Mouse (Mus musculus) G1E-ER4 (cell line): ENCODE measurements around the gene Cwh43. TPM values are rescaled to one million over a fixed set of nuclear protein-coding genes. Genes with fewer than 3 reads are reported as not detected.

ENCODE experiments used
- GATA1 ChIP-seq: IDR thresholded peaks from one replicate; pipeline ENCODE4 v1.8.0; 2012; ENCODE audit warnings: low read length, inconsistent platforms
- polyA plus RNA-seq: library from polyadenylated mRNA; stranded (reverse); fragments of >175 nt; gene quantifications from 2 replicates; pipeline ENCODE4 v1.2.3, GENCODE M21; 2012

Cwh43 gene
- polyA plus RNA-seq, 1 experiment: not detected

DNA sequence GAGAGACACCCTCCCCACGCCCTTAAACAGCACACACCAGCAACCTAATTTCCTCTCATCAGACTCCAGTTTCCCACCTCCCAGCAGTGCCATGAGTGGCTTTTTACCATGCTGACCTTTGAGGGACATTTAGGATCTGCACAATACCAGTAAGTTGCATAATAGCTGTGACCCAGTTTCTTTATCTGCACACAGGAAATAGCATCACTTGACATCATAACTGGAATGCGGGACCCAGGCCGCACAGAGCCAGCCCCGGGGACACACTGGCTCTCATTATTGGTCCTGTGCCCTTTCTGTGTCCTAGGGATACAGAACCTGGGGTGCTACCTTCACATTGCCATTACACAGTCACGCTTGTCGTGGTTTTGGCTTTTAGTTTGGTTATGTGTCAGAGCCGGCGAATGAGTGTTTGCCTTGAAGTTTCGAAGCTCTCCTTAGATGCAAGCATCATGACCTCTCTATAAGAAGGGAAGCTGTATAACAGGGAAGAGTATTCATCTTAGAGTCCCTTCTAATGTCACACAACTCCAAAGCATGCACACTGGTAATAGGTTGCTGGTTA, 23.8 kb upstream of the Cwh43 start:
- no peak for TF ChIP-seq GATA1

DNA sequence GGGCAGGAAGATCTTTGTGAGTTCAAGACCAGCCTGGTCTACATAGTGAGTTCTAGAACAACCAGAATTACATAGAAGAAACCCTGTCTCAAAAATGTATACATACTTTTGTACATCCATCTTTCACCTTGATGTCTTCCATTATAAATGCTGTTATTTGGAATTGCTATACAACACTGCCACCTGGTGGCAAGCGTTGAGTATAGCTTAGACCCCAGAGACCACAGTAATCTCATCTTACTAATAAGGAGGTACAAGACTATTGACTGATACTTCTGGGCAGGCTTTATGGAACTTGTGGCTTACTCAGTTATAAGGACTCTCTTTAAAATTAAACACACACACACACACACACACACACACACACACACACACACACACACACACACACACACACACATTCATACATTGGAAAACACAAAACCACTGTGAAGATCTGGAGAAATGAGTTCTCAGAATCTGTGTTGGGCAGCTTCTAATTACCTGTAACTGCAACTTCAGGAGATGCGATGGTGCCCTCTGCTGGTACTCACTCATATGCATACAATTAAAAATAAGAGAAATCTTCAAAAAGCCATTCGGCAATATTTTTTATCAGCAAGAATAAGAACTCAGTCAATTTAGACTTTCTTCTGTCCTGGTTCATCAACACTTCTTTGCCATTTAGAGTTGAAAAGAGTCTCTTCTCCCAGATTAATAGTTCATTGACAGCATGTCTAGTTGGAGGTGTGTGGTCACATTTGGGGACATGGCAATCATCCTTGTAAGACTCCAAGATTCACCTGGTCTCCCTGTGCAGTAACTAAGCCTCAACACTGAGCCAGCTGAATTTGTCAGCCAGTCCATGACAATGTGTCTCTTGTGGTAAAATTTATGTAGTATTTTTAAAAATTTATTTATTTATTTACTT, 22.9 kb upstream of the Cwh43 start:
- TF ChIP-seq GATA1: no peak

DNA sequence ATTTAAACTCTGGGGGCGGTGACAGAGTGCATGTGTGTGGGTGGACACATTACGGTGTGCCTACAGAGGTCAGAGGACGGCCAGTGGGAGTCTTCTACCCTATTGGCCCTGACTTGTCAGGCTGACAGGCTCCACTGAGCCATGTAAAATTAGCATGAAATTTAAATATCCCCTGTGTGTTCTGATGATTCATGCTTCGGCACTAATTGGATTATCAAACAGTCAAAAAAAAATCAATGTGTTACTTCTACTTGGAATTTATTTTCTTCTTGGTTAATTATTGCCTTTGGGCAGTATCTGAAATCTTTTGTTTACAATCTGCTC, 22.3 kb upstream of the Cwh43 start:
- no peak for TF ChIP-seq GATA1

DNA sequence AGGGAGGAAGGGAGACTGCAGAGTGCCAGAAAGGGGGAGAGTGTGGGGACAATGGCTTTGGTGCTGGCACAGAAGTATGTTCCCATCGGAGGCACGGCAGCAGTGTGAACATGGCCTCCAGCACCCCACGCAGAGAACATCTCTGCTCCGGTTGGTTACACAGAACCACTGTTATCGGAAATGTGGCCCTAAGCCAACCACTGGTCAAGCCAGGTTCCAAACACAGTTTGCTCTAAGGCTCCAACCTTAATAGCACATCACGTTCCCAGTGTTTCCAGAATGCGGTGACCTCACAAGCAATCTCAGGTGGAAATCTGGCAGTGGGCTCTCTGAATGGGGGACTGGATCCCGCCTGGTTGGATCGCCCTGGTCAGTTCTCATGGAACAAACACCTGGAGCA, 12.8 kb upstream of the Cwh43 start:
- no peak for TF ChIP-seq GATA1

DNA sequence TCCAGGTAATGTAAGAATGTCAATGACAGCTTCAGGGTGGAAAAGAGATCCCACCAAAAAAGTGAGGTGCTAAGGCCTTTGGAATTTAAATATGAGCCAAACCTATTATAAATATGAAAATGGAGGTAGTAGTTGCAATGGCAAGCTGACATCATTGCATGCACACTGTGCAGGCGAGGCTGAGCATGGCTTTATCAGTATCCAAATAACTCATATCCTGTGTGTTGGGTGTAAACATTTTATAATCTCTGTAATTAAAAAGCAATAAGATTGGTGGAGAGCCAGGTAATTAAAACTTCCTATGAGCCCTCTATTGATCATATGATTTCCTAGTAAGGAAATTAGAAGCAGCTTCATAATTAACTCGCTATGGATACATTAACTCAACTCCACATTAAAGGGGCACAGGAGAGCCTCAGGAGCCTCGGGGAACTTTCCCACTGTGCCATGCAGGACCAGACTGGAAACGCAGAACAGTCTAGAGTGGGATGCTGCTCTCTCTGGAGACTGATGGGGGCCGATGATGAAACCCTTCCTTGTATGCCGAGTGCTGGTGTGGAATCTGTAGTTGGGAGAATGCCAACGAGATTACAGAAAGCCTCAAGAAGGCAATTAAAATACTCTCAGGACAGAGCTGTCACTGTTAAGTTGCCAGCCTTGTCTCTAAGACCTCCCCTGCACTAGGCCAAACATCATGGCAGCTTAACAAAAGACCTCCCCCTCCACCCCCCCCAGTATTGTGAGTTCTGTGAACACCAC, 5.9 kb upstream of the Cwh43 start:
- TF ChIP-seq GATA1: no peak

DNA sequence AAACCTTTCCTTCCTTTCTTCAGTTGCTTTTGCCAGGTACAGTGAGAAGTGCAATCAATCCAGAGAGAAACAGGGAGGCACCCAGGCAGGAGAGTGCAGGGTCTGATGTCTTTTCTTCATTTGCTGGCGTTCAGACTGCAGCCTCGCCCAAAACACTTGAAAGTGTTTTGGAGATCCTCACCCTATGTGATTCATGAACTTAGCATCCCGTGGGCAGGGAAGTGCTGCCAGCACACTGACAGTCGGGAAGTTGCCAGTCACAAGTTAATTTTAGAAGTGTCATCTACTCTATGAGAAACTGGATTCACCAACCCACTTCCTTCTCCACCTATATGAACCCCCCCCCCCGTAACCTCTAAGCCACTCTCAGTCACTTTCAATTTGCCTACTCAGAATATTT, 4.5 kb upstream of the Cwh43 start:
- TF ChIP-seq GATA1: no peak

DNA sequence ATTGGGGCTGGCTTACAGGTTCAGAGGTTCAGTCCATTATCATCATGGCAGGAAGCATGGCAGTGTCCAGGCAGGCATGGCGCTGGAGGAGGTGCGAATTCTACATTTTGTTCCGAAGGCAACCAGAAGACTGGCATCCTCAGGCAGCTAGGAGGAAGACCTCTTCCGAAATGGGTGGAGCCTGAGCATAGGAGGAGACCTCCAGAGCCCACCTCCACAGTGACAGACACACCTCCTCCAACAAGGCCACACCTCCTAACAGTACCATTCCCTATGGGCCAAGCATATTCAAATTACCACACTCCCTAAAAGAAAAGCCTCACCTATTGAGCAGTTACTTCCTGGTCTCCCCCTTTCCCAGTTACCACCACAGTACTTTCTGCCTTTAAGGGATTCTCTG, 3.0 kb upstream of the Cwh43 start:
- TF ChIP-seq GATA1: no peak

DNA sequence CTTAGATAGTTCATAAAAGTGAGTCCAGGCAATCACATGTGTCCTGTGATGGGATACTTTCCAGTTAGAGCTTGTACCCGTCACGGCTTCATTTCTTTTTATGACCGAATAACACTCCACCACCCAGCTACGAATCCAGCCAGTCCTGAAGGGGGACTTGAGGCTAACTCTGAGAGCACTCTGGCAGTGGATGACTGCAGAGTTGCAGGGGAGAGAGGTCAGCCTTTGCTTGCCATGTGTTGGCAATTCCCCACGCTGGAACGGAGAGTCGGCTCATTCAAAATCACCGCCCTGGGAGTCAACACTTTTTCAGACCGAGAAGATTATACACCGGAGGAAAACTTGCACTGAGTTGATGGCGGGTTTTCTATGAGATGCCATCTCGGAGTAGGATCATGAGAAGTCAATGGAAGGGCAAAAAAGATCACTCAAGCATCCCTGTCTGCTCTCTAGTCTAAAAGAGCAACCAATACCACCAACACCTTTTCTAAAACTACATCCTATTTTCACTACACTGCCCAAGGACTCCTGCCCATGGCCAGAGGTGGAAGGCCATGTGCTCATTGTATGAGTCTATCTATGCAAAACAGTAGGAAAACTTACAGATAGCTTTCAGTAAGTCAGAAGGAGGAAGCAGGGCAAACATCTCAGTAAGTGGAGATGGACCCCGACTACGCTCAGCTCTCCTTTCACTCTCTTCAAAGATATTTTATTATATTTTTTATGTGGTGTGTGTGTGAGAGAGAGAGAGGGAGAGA, 2.4 kb upstream of the Cwh43 start:
- TF ChIP-seq GATA1: no peak

DNA sequence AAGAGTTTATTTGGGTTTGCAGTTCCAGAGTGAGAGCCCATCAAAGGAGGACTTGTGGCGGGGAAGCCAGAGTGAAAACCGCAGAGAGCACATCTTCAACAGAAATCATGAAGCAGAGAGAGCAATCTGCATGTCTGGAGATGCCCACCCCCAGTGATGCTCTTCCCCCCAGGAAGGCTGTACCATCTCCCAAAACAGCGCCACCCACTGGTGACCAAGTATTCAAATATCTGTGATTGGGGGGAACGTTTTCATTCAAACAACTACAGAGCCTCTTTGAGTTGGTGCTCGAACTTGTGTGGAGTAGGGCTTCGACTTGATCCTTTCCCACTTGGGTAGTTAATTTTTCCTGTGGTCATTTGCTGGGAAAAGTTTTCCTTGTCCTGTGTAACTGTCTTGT, 1.1 kb upstream of the Cwh43 start:
- no peak for TF ChIP-seq GATA1

DNA sequence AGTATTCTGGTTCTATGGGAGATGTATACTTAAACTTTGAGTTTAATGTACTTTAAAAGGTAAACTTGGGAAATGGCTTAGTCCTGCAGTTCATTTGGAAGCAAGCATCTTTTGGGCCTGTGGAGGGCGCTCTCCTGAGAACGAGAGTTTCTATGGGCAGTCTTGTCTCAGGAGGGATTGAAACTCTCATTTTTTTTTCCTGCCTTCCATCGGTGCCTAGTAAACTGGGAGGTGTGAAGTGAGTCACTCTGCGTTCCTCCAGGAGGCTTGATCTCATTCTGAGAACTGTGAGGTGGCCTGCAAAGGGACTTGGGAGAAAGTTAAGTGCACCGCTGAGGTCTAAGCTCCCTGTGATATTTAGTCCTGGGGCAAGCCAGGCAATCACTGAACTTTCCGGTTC, 986 bp downstream of the Cwh43 start:
- TF ChIP-seq GATA1: no peak

DNA sequence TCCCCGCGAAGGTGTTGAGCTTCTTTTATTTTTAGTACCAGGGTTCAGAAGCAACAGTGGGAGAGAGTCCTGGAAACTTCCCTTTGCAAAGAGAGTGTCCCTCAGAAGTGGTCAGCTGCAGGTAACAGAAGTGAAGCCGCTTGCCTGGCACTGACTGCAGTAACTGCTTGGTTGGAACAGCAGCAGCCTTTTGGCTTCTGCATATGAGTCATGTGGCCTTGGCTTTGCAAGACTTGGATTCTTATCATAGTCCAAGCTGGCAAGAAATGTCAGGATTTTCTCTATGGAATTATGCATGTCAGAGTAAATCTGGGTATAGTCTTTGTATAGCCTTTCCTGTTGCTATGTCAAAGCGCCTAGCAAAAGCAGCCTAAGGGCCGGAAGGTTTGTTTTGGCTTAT, 4.1 kb downstream of the Cwh43 start:
- no peak for TF ChIP-seq GATA1

DNA sequence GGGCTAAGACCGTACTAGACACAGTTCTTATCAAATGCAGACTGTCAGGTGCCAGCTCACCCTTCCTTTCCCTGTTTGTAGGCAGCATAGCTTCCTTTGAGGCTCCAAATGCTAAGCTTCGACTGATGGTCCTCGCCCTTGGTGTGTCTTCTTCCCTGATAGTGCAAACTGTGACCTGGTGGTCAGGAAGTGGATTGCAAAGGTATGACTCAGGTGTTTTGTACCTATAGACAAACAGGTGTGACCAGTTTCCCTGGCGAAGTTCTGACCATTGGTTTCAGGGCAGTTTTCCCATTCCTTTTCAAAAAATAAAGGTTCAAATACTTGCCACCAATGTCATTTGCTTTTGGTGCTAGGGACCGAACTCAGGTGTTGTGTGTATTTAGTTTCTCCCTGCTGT, 5.9 kb downstream of the Cwh43 start:
- no peak for TF ChIP-seq GATA1

DNA sequence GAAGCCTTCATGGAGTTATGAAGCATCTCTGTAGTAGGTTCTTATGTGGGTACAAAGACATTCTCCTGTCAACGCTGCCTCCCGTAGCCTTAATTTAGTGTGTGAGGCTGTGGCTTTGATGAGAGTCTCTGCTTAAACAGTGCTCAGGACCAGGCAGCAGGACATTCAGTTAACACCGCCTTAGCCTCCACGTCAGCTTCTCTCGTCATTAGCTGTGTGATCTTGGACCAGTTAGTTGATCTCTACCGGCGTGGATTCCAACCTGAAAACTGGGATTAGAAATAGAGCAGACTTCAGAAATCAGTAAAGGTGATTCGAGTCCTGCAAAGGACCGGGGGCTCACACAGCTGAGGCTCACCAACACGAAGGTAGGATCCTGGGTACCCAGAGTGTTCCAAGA, 8.3 kb downstream of the Cwh43 start:
- TF ChIP-seq GATA1: no peak

DNA sequence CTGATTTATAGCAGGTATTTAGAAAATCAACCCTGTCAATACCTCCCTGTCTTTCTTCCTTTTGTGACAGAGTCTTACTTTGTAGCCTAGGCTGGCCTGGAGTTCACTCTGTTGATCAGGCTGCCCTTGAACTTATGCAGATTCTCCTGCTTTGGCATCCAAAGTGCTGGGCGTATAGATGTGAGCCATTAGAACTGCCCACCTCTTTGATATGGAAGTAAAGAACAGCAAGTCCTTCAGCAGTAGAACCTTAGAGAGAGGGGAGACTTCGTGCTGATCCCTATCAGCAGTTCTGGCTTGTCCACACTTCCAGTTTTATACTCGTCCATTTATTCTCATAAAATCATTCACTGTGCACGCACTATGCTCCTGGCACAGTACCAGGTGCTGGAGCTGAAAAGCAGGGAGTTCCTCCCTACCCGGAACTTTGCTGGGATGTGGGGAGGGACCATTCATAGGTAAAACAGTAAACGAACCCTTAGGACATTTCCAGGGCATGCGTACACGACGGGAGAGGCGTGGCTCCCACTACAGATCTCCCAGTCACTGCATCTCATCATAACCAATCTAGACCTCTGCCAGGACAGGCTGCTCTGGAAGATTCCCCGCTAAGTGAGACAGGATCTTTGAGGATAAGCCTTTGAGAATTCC, 13.3 kb downstream of the Cwh43 start:
- TF ChIP-seq GATA1: no peak

DNA sequence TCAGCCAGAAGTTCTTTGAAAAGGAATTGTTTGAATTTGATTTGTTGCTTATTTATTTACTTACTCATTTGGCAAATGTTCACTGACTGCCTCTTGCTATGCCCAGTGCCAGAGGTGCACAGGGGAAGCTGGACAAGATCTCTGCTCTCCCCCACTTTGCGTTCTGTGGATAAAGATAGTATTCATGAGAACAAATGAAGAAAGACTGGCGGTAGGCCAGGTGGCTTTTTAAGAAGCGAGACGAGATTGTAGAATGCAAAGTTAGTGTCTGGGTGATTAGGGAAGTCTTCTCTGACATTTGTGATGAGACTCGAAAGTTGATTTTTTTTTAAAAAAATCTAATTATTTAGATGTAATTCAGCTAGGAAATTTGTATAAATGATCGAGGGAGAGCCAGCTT, 20.9 kb downstream of the Cwh43 start:
- no peak for TF ChIP-seq GATA1
